Comparison of ENCODE assay signal across 25 mouse cellular contexts in the genomic region with DNA sequence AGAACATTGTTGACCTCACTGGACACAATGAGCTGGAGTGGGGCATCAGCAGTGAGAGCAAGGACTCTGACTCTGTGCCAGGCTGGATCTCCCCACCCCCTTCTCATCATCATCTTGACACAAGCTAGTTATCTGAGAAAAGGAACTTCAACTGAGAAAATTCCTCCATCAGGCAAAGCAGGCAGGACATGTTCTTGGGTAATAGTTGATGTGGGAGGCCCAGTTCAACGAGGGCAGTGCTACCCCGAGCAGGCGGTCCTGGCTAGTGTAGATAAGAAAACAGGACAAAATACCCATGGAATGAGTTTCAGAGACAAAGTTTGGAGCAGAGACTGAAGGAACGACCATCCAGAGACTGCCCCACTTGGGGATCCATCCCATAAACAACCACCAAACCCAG.
A peak's percentile ranks its signal among the peaks of the same experiment; 100 is the strongest.
DNase-seq lines count a peak whose midpoint lies in the region; ATAC-seq lines count a peak whose summit lies in the region.
"Had no signal": no experiment of that assay in that cellular context is flagged by ENCODE, and none has a peak within 500 bp of the region (broad histone marks: within the 10 kb centered on the region; RNA-seq: fewer than 3 reads in every experiment).

No protein-coding gene starts in this region.

- no peak for DNase-seq in heart, embryonic 10.5 days (ENCODE audit: low spot score)
- no peak for DNase-seq in heart, adult 9 months (ENCODE audit: low spot score in 2 of 2)
- DNase-seq in liver, embryonic 13.5 days = peak; percentile 52
- no peak for DNase-seq in cerebellum, postnatal 36 days
- DNase-seq in urinary bladder, adult 18-20 months (ENCODE audit: low spot score in 2 of 2) = no peak
- DNase-seq: cerebellum, adult 8-10 months; gastrocnemius, postnatal 25 days; kidney, adult 8-10 months; kidney, postnatal 14 days; lung, adult 2 months; lung, postnatal 14 days; retina, postnatal 1 day; thymus, adult 2 months; thymus, postnatal 4 days had no signal

- H3K9ac ChIP-seq in liver, embryonic 13.5 days = no peak overlapping the region
- H3K9ac ChIP-seq: intestine, embryonic 15.5 days; midbrain, embryonic 13.5 days; neural tube, embryonic 12.5 days had no signal

- 0 out of 2 replicates have a peak, but pooled peaks have one; percentile 15 for ATAC-seq in common myeloid progenitor, adult 5-6 weeks (replicated peaks; ENCODE audit: low read depth, poor library complexity, severe bottlenecking)
- peak; percentile 93 for ATAC-seq in liver, embryonic 13.5 days (ENCODE audit: low read depth)
- ATAC-seq in megakaryocyte progenitor cell, adult 5-6 weeks (replicated peaks; ENCODE audit: poor library complexity) = peak; percentile 54
- ATAC-seq in erythroid progenitor cell, adult 5-6 weeks (replicated peaks; ENCODE audit: low FRiP score, poor library complexity, severe bottlenecking) = no peak
- ATAC-seq: hindbrain, embryonic 16.5 days; intestine, embryonic 15.5 days; midbrain, embryonic 13.5 days had no signal

- 0 out of 2 replicates have a peak overlapping the region, but pooled peaks have one; percentile 16 for H3K27ac ChIP-seq in heart, embryonic 10.5 days
- peak overlapping the region; percentile 75 for H3K27ac ChIP-seq in liver, embryonic 13.5 days
- H3K27ac ChIP-seq: embryonic facial prominence, embryonic 10.5 days; forebrain, embryonic 10.5 days; hindbrain, embryonic 10.5 days; intestine, embryonic 15.5 days; midbrain, embryonic 13.5 days; neural tube, embryonic 12.5 days had no signal

- no peaks in the 10 kb centered on the region for H3K36me3 ChIP-seq in heart, embryonic 10.5 days
- H3K36me3 ChIP-seq in liver, embryonic 13.5 days = no peaks in the 10 kb centered on the region
- H3K36me3 ChIP-seq: embryonic facial prominence, embryonic 10.5 days; forebrain, embryonic 10.5 days; hindbrain, embryonic 10.5 days; intestine, embryonic 15.5 days; midbrain, embryonic 13.5 days; neural tube, embryonic 12.5 days had no signal

- H3K4me2 ChIP-seq in liver, embryonic 13.5 days = peak overlapping the region; percentile 14; the same call in 1 of the 2 replicates
- H3K4me2 ChIP-seq: intestine, embryonic 15.5 days; midbrain, embryonic 13.5 days; neural tube, embryonic 12.5 days had no signal

- H3K27me3 ChIP-seq in heart, embryonic 10.5 days (ENCODE audit: insufficient read depth, poor library complexity, severe bottlenecking) = no peaks in the 10 kb centered on the region
- H3K27me3 ChIP-seq in liver, embryonic 13.5 days = no peaks in the 10 kb centered on the region
- H3K27me3 ChIP-seq: intestine, embryonic 15.5 days; midbrain, embryonic 13.5 days; neural tube, embryonic 12.5 days had no signal

- 68% methylated on average over 4 of the region's 4 CpGs for WGBS in heart, embryonic 10.5 days
- 10% methylated on average over 4 of the region's 4 CpGs for WGBS in liver, embryonic 13.5 days (ENCODE audit: insufficient replicate concordance)

- H3K4me1 ChIP-seq in heart, embryonic 10.5 days = peaks cover 14% of the 10 kb centered on the region
- H3K4me1 ChIP-seq in liver, embryonic 13.5 days (replicated peaks) = peaks cover 28% of the 10 kb centered on the region
- H3K4me1 ChIP-seq: embryonic facial prominence, embryonic 10.5 days; hindbrain, embryonic 10.5 days; intestine, embryonic 15.5 days; midbrain, embryonic 13.5 days; neural tube, embryonic 12.5 days had no signal

- no peak overlapping the region for H3K4me3 ChIP-seq in heart, embryonic 10.5 days
- H3K4me3 ChIP-seq in liver, embryonic 13.5 days (replicated peaks) = no peak overlapping the region
- H3K4me3 ChIP-seq: embryonic facial prominence, embryonic 10.5 days; forebrain, embryonic 10.5 days; hindbrain, embryonic 10.5 days; intestine, embryonic 15.5 days; megakaryocyte, embryonic 14.5 days; midbrain, embryonic 13.5 days; neural tube, embryonic 12.5 days had no signal

- H3K9me3 ChIP-seq in heart, embryonic 10.5 days = no peaks in the 10 kb centered on the region
- no peaks in the 10 kb centered on the region for H3K9me3 ChIP-seq in liver, embryonic 13.5 days (replicated peaks)
- H3K9me3 ChIP-seq: embryonic facial prominence, embryonic 10.5 days; forebrain, embryonic 10.5 days; hindbrain, embryonic 10.5 days; intestine, embryonic 15.5 days; midbrain, embryonic 13.5 days; neural tube, embryonic 12.5 days had no signal
